Mouse (Mus musculus) heart, postnatal 0 days (tissue): ENCODE data around the gene Mknk2. TPM values are rescaled to one million over a fixed set of nuclear protein-coding genes. Genes with fewer than 3 reads are reported as not detected.
"Not testable (repeated sequence)": the region's sequence is repeated elsewhere in the genome, so short reads cannot be mapped to it uniquely, and the experiment has no call there.

Source experiments
- ATAC-seq: fragments of 200-750 bp; cut with Nextera tagmentation; 2 replicates; pipeline ENCODE4 v1.8.0; 2017; ENCODE audit warnings: low read depth, moderate number of reproducible peaks, moderate library complexity; ENCODE audit not compliant: insufficient read depth
- DNase-seq: peaks from one replicate; pipeline ENCODE4 v3.0.0-alpha.2; 2016; ENCODE audit warnings: low spot score
- H3K27ac ChIP-seq: fragments of 300-500 bp; sonication (generic); 2 replicates; pipeline ENCODE4 v1.5.1; 2014; ENCODE audit warnings: low read depth, mild to moderate bottlenecking
- H3K27me3 ChIP-seq: fragments of 300-500 bp; sonication (generic); 2 replicates; pipeline ENCODE4 v1.6.1; 2014; ENCODE audit warnings: low read length, mixed read lengths; ENCODE audit not compliant: control insufficient read depth, insufficient read depth
- H3K36me3 ChIP-seq: fragments of 300-500 bp; sonication (generic); replicated peaks from 2 replicates; pipeline ENCODE4 v1.6.1; 2014; ENCODE audit warnings: low read length, mixed read lengths; ENCODE audit not compliant: control insufficient read depth, insufficient read depth
- H3K4me1 ChIP-seq: fragments of 300-500 bp; sonication (generic); 2 replicates; pipeline ENCODE4 v1.6.1; 2014; ENCODE audit warnings: antibody characterized with exemption; ENCODE audit not compliant: control insufficient read depth, insufficient read depth
- H3K4me2 ChIP-seq: fragments of 300-500 bp; sonication (generic); 2 replicates; pipeline ENCODE4 v1.6.1; 2014; ENCODE audit warnings: low read depth, mild to moderate bottlenecking, low read length, moderate library complexity
- H3K4me3 ChIP-seq: fragments of 300-500 bp; sonication (generic); 2 replicates; pipeline ENCODE4 v1.5.1; 2014; ENCODE audit warnings: low read depth, low read length
- H3K9ac ChIP-seq: fragments of 300-500 bp; sonication (generic); replicated peaks from 2 replicates; pipeline ENCODE4 v1.6.1; 2014; ENCODE audit warnings: low read depth, low read length, mixed read lengths
- H3K9me3 ChIP-seq: fragments of 300-500 bp; sonication (generic); replicated peaks from 2 replicates; pipeline ENCODE4 v1.6.1; 2016; ENCODE audit warnings: low read length; ENCODE audit not compliant: control insufficient read depth
- CTCF ChIP-seq: IDR thresholded peaks from 2 replicates; pipeline ENCODE4 v1.5.1; 2016; ENCODE audit warnings: antibody characterized with exemption, control low read depth, low read depth
- EP300 ChIP-seq: IDR thresholded peaks from 2 replicates; pipeline ENCODE4 v1.6.1; 2016; ENCODE audit warnings: antibody characterized with exemption, low read depth
- WGBS: fragments of 180-500 bp; shearing (Covaris S2); extraction: QIAGEN DNeasy Blood & Tissue Kit; methylation state at CpG from one replicate; pipeline ENCODE4 v1.1.7; 2014; 5-methylcytosine and 5-hydroxymethylcytosine counted together
- polyA plus RNA-seq: library from polyadenylated mRNA; unstranded; fragments of >200 nt; fragmentation: Nextera tagmentation; extraction: Ambion mirVana; gene quantifications from 2 replicates; pipeline ENCODE4 v1.2.1, GENCODE M21; 2015
- total RNA-seq: library from RNA; depleted of rRNA; stranded (reverse); fragments of >200 nt; gene quantifications from 2 replicates; pipeline ENCODE4 v1.2.3, GENCODE M21; 2014; ENCODE audit warnings: low replicate concordance

Mknk2 gene
- total and polyA plus RNA-seq, 2 experiments from 2014 or later, result 76.9 to 150 TPM

DNA sequence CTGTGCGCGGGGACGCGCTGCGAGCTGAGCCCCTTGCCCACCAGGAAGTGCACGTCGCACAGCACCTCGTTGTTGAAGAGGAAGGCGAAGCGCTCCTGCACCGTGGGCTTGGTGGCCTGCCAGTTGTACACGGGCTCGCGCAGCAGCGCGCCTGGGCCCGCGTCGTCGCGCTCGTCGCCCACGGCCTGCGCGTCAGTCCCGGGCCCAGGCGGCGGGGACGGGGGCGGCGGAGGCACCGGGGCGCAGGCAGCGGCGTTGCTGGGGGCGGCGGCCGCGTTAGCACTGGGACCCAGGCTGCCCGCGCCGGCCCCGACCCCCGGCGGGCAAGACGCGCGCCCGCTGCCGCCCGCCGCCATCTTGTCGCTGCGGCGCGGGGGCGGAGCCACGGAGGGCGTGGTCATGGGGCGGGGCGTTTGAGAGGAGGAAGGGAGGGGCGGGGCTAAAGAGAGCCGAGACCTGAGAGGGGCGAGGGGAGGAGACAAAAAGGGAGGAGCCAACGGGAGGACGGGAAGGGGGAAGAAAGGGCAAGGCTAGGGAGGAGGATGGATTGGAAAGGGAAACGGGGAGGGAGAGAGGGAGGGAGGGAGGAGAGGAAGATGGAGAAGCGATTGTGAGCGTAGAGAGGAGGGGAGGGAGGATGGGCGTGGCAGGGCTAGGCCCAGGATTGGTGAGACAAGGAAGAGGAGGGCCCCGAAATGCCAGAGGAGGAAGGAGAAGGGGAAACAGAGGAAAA is 21.6 kb downstream of the Mknk2 start:
- no peaks in the 10 kb centered on the region for H3K9me3 ChIP-seq
- H3K27ac ChIP-seq, result peak overlapping the region; percentile 72
- 3% methylated on average over 52 of the region's 72 CpGs for WGBS
- peak overlapping the region; percentile 92 for H3K9ac ChIP-seq
- peaks cover 11% of the 10 kb centered on the region for H3K4me1 ChIP-seq
- peak overlapping the region; percentile 87 for H3K4me3 ChIP-seq
- no peaks in the 10 kb centered on the region for H3K27me3 ChIP-seq
- peak overlapping the region; percentile 87 for H3K4me2 ChIP-seq
- peaks cover 6% of the 10 kb centered on the region; the same call in 1 of the 2 replicates for H3K36me3 ChIP-seq
- peak; percentile 100 for DNase-seq
- ATAC-seq, result peak; percentile 88
- TF ChIP-seq EP300 (no peak), CTCF (no peak)

DNA sequence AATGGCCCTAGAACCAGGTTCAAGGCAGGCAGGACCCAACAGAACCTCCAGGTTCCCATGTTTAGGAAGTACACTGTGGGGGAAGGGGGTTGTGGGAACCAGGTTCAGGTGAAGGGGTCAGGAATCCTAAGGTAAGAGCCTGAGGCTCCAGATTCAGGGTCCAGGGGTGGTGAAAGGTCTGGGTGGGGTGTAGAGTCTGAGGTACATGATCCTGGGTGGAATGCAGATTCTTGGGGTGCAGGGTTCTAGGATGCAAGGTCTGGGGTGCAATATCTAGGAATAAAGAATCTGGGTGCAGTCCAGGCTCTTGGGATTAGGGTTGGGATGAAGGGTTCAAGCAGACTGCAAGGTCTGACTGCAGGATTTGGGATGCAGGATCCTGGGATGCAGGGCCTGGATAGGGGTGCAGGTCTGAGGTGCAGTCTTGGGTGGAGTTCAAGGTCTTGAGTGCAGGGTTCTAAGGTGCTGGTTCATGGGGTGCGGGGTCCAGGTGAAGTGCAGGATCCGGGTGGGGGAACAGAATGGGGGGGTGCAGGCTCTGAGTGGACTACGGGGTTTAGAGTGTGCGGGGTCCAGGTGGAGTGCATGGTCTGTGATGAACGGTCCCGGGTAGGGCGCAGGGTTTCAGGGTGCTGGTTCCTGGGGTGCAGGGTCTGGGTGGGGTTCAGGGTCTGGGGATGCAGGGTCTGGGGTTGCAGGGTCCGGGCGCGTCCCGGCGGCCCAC is 22.3 kb downstream of the Mknk2 start:
- Histone ChIP-seq H3K9me3 (no peaks in the 10 kb centered on the region), H3K4me3 (peak overlapping the region; percentile 87), H3K27me3 (no peaks in the 10 kb centered on the region), H3K4me2 (peak overlapping the region; percentile 87), H3K9ac (peak overlapping the region; percentile 92), H3K36me3 (peaks cover 6% of the 10 kb centered on the region; the same call in 1 of the 2 replicates), H3K4me1 (peaks cover 11% of the 10 kb centered on the region), H3K27ac (peak overlapping the region; percentile 72)
- TF ChIP-seq CTCF, result no peak
- TF ChIP-seq EP300, result no peak
- ATAC-seq, result no peak; the same call in 1 of the 2 replicates
- DNase-seq, result no peak
- 7% methylated on average over 10 of the region's 12 CpGs for WGBS

DNA sequence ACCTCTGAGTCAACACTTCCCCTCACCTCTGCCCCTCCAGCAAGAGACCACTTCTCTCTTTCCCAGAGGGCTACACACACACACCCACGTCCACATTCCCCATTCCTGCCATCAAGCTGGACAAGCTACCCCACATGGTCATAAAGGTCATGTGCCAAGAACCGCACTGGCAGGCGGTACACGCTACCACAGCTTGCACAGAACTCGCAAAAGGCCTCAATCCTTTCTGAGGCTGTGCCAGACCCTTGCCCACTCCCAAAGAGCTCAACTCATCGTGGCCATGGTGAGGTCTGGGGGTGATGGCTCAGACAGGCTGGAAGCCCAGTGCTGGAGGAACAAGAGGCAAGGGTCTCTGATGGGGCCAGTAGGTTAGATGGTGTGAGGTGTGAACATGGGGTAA is 23.0 kb downstream of the Mknk2 start:
- Histone ChIP-seq H3K9me3 (no peaks in the 10 kb centered on the region), H3K4me2 (peak overlapping the region; percentile 87; the same call in 1 of the 2 replicates), H3K36me3 (peaks cover 6% of the 10 kb centered on the region; the same call in 1 of the 2 replicates), H3K4me1 (peaks cover 11% of the 10 kb centered on the region), H3K27me3 (no peaks in the 10 kb centered on the region), H3K9ac (no peak overlapping the region), H3K4me3 (no peak overlapping the region), H3K27ac (no peak overlapping the region)
- 87% methylated on average over 6 of the region's 6 CpGs for WGBS
- DNase-seq, result no peak
- no peak for TF ChIP-seq CTCF
- no peak for ATAC-seq

DNA sequence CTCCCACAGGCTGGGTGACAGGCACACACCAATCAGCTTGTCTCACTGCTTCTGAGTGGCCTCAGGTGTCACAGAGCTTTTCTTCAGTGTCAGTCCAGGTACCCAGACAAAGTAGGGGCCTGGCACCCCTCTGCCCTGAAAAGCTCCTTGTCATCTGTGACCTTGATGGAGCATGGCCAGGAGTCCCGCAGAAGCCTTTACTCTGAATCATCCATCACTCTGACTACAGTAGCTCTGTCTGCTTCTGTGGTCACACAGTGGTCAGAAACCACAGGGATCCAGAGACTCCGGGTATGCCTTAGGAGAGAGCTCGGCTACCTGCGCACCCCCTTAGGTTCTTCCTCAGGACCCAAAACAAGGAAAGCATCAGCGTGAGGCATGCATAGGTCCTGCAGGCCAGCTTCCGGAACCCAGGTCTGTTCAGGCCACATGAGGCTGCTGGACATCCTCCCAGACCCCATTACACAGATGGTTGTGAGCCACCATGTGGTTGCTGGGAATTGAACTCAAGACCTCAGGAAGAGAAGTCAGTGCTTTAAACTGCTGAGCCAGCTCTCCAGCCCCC is 24.7 kb downstream of the Mknk2 start:
- H3K36me3 ChIP-seq, result peaks cover 11% of the 10 kb centered on the region
- H3K9me3 ChIP-seq, result no peaks in the 10 kb centered on the region
- H3K27ac ChIP-seq, result no peak overlapping the region
- TF ChIP-seq CTCF (no peak), EP300 (no peak)
- no peak for DNase-seq
- H3K4me3 ChIP-seq, result no peak overlapping the region
- H3K4me2 ChIP-seq, result no peak overlapping the region
- H3K4me1 ChIP-seq, result peaks cover 11% of the 10 kb centered on the region
- no peaks in the 10 kb centered on the region for H3K27me3 ChIP-seq
- WGBS, result 79% methylated on average over 6 of the region's 6 CpGs
- no peak overlapping the region for H3K9ac ChIP-seq
- no peak for ATAC-seq

DNA sequence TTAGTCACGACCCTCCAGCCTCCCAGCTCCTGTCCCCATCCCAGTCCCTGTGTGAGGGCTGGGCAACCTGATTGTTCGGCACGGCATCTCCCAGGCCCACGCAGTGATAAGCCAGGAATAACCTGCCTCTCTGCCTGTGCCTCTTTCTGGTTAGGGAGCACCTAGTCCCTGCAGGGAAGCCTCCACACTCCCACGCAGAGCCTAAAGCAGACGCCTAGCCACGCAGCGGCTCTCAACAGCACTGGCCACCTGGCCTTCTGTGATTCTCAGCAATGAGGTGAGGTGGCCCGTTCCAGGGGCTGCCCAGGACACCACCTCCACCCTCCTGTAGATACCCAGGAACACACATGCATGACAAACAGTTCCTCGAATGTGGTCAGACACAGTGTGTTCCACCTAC is 27.5 kb downstream of the Mknk2 start:
- DNase-seq (no peak), ATAC-seq (no peak)
- H3K4me1 ChIP-seq, result peaks cover 6% of the 10 kb centered on the region
- 78% methylated on average over 10 of the region's 10 CpGs for WGBS
- no peak overlapping the region for H3K4me3 ChIP-seq
- H3K27ac ChIP-seq, result no peak overlapping the region
- no peaks in the 10 kb centered on the region for H3K27me3 ChIP-seq
- TF ChIP-seq EP300 (no peak), CTCF (no peak)
- H3K4me2 ChIP-seq, result no peak overlapping the region
- peaks cover 30% of the 10 kb centered on the region for H3K36me3 ChIP-seq
- no peaks in the 10 kb centered on the region for H3K9me3 ChIP-seq
- H3K9ac ChIP-seq, result no peak overlapping the region

DNA sequence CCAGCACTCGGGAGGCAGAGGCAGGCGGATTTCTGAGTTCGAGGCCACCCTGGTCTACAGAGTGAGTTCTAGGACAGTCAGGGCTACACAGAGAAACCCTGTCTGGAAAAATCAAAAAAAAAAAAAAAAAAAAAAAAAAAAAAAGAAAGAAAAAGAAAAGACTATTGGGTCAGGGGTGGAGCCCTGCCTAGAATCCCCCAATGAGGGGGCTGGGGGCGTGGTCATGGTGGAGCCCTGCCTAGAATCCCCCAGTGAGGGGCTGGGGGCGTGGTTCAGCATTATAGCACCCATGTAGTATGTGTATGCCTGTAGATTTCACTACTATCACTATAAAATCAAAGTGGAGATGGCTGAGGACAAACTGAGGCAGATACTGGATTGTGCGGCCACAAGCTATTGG is 28.0 kb downstream of the Mknk2 start:
- DNase-seq, H3K9ac ChIP-seq, H3K4me2 ChIP-seq, H3K4me1 ChIP-seq, ATAC-seq, H3K27ac ChIP-seq, H3K4me3 ChIP-seq, H3K27me3 ChIP-seq, H3K9me3 ChIP-seq: not testable (repeated sequence)
- H3K36me3 ChIP-seq, result peaks cover 34% of the 10 kb centered on the region
- WGBS, result 95% methylated on average over 6 of the region's 6 CpGs
